Mouse (Mus musculus) erythroblast, adult 5-6 weeks (primary cell): ENCODE measurements around the gene Flt4. TPM values are rescaled to one million over a fixed set of nuclear protein-coding genes. Genes with fewer than 3 reads are reported as not detected.
A peak's percentile ranks its signal among the peaks of the same experiment; 100 is the strongest.

Experiments used
- ATAC-seq: replicated peaks from 2 replicates; pipeline ENCODE4 v1.8.0; 2016; ENCODE audit warnings: moderate number of reproducible peaks, mild to moderate bottlenecking, moderate TSS enrichment, inconsistent platforms; ENCODE audit not compliant: poor library complexity, low FRiP score, severe bottlenecking
- total RNA-seq, 2 experiments: library from RNA; stranded (forward) in 1 of 2; stranded (reverse) in 1 of 2; fragments of 150-400 nt in 1 of 2; fragments of 200-764, 138-1000 nt in 1 of 2; gene quantifications; 2 replicates each; pipeline versions ENCODE4 v1.2.3 to v1.2.4; 2015 to 2017; ENCODE audit warnings: low replicate concordance in 2 of 2

Flt4 gene
- total RNA-seq, 2 experiments from 2014 or later = not detected

GRCm38 (mm10) chr11:49636449-49636848, 27.4 kb downstream of the Flt4 start:
- no peak for ATAC-seq

DNA sequence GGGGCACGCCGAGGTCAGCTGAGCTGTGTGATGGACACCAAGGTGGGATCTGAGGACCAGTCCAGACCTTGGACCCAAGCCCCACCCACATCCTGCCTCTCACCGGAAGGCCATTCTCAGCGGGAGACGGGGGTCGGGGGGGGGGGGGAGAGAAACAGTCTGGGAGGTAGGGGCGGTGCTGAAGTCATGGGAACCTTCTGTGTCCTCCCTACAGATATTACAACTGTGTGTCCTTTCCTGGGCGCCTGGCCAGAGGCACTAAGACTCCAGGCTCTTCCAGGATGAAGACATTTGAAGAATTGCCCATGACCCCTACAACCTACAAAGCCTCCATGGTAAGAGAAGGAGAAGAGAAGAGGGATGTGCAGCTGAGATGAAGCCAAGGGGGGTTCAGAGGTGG, 36.6 kb downstream of the Flt4 start:
- no peak for ATAC-seq

GRCm38 (mm10) chr11:49650113-49650993, 41.3 kb downstream of the Flt4 start:
- no peak for ATAC-seq

DNA sequence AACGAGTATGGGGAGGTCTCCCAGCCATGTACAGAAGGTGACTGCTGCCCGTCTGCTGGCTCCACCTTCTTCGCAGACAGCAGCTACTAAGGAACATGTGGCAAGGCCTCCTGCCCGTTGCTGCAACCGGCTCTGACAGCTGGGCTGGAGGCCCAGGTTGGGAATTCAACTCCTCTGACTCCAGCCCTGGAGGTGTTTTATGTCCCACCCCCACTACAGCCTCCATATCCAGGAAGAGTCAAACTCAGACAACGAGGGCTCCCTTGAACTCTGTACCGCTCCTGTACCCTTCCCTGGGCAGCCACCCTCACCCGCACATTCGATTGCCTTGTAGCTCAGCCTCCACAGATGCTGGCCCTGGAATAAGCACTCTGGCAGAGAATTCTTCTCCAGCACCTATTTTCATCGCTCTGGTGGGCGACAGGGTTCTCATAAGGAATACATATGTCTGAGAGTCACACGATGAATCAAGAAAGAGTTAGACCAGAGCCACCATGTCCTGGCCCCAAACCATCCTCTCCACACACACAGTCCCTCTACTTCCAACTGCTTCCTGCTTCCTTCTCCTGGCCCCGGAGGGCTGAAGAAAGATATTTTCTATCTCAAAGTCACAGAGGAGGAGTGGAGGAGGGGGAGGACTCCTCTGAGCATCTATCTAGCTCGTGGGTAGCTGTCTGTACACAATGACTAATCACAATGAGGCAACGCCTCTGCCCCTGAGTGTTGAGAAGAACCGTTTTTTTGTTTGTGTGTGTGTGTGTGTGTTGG, 42.1 kb downstream of the Flt4 start:
- 0 out of 2 replicates have a peak, but pooled peaks have one; percentile 41 for ATAC-seq

DNA sequence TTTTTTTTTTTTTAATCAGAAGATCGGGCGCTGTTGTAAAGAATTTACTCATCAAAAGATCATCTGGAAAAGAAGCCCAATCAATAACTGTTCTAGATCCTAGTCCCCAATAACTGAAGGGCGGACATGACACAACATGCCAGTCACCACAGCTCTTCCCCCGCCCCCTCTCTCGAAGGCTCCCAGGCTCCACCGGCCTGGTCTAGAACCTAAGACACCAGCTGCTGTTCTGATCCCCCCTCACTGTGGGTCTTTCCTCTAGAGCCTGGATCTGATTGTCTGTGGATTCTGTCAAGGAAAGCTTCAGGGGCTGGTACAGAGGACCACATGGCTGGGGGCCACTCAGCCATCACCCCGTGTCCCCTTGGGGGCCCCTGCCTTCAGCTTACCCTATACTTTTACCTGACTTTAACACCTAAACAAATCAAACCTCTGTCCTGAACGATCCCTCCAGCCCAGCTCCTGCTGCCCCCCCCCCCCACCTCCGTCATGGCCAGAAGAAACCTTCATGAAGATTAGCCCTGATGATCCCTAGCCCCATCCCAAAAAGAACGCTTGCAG, 42.8 kb downstream of the Flt4 start:
- no peak for ATAC-seq

GRCm38 (mm10) chr11:49652401-49653078, 43.5 kb downstream of the Flt4 start:
- ATAC-seq = peak; percentile 83

GRCm38 (mm10) chr11:49653079-49653408, 44.0 kb downstream of the Flt4 start:
- peak; percentile 25; the same call in 1 of the 2 replicates for ATAC-seq

DNA sequence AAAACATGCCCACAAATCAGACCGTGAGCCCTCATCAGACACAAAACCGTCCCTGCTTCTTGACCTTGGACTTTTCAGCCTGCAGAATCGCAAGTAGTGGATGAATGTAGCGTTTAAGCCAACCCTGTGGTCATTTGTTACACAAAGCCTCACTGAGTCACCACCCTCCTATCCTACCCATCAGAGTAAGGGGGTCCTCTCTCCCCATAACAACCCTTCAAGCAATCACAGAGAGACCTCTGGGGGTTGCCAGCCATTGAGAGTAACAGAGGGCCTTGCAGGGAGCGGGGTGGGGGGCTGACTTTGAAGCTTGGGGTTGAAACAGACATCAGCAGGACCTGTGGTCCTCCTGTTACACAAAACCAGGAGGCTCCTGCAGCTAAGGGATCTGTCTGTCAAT, 45.6 kb downstream of the Flt4 start:
- ATAC-seq = no peak

DNA sequence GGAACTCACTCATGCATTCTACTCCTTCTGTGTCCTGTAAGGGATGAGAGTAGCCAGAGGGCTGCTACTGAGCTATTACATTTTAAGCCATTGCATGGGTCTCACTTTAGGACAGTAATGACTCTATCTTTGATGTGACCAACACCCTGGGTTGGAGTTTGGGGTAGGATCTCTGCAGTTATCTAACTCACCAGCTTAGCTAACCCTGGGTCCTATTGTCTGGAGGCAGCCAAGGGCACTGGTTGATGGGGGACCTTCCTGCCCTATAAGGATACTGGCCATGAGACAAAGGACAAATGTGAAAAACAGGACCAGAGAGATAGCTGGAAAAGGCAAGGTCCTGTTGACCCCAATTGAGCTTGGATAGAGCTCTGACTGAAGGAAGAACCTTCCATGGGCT, 46.4 kb downstream of the Flt4 start:
- ATAC-seq = no peak

DNA sequence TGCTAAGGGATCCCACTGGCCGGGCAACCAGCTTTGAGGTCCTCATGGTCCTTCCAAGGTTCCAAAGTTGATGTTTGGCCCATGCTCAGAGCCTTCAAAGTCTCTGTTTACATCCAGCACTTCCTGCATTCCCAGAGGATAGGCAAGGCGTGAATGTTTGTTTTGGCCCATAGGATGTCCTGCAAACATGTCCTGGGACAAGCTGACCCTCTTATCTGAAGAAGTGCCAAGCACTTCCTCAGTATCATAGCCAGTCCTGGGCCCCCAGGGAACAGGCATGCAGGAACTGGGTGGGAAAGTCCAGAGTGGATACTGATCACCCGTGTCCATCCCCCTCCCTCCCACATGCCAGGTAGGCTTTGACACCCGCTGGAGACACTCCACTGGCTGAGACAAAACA, 49.0 kb downstream of the Flt4 start:
- ATAC-seq = no peak

- ATAC-seq = no peak
These were observed 49.9 kb downstream of the Flt4 start for GRCm38 (mm10) chr11:49658791-49659469.

DNA sequence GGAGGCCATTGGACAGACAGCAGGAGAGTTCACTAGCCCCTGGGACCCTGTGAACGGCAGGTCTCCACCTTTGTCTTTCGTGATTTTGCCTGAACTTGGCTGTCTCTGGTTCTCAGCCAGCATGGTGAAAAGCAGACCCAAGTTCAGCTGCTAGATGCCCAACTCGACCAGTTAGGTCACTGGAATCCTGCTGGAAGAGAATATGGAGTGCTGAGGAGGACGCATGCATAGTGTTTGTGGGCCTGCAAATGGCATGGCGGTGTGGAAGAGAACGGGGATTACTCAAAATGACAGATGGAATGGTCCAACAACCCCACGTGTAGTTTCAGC, 50.4 kb downstream of the Flt4 start:
- ATAC-seq = no peak

- ATAC-seq = no peak
These were observed 53.3 kb downstream of the Flt4 start for GRCm38 (mm10) chr11:49662292-49662780.

- ATAC-seq = no peak
These were observed 54.2 kb downstream of the Flt4 start, which contains the start of gene Scgb3a1 for GRCm38 (mm10) chr11:49663310-49663709. Gene Scgb3a1 (plus strand): TSS chr11:49663610.

GRCm38 (mm10) chr11:49664262-49665140, 55.4 kb downstream of the Flt4 start:
- no peak for ATAC-seq

DNA sequence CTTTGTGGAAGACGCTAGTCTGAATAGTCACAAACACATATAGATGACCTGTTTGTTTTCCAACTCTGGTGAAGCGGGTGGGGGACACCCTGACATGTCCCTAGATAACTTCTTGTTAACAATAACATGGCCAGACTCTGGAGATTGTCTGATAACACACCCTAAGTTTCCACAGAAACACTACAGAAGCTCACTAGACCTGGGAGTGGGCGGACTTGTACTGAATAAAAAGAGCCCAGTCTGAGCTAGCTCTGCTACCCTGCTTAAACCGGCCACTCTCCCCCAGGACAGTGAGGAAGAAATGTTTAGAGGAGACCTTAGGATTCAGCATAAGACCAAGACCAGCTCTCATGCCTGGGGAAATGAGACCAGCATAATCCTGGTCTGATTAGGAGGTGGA, 56.4 kb downstream of the Flt4 start:
- ATAC-seq = no peak

DNA sequence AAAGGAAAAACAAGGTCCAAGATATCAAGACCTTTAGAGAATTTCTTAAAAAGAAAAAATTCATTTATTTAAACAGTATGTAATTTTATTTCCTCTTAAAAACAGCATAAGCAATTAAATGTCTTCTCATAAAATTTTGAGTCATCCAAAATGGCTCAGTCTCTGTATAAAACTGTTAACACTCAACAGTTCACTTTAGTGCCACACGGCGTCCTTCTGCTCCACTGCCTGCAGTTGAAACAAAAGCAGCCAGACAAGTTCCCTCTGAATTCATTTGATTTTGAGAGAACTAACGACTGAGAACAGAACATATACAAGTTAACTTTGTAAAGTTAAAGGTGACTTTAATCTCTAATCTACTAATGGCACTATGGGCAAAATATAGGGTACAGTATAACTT, 64.4 kb downstream of the Flt4 start:
- ATAC-seq = no peak

DNA sequence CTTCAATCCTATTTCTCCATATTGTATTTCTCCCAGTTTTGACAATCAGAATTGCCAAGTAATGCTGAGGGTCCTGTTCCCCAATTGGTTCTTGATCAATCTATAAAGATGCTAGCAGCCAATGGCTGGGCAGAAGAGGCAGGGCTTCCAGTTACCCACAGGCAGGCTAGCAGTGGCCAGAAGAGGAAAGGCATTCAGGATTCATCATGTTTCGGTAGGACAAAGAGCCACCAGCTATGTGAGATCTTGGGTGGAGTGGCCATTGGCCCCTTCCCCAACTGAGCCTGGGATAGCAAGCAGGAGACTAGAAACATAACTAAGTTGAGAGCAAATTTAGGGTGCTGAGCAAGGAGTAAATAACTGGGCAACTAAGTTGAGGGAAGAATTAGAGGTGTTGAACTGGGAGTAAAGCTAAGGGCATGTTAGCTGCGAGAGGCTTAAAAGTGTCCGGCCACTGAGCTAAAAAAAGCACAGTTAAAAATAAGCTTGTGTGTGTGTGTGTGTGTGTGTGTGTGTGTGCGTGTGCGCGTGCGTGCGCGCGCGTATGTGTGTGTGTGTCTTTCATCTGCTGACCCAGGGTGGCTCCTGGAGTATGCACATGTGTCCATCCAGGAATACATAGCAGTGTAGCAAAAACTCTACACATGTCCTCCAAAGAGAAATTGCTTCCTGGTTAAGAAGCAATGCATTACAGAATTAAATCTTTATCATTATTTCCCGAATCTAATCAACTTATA, 75.3 kb downstream of the Flt4 start:
- no peak for ATAC-seq
